Mouse (Mus musculus): ENCODE measurements around the gene Rps6ka5. TPM values are rescaled to one million over a fixed set of nuclear protein-coding genes. Genes with fewer than 3 reads are reported as not detected.

Rps6ka5 gene
- polyA plus RNA-seq, 1 experiment: 4.7 TPM

- DNase-seq: no peak
- Histone ChIP-seq H3K4me1 (replicated peaks; ENCODE audit: control insufficient read depth, insufficient read depth, low read length) (no peaks in the 10 kb centered on the region), H3K27me3 (ENCODE audit: control insufficient read depth, insufficient read depth, low read length) (no peaks in the 10 kb centered on the region), H3K36me3 (ENCODE audit: control insufficient read depth, insufficient read depth, low read length) (peaks cover 15% of the 10 kb centered on the region; the same call in 1 of the 2 replicates), H3K27ac (ENCODE audit: control insufficient read depth, insufficient read depth, low read length) (no peak overlapping the region), H3K4me3 (ENCODE audit: control insufficient read depth, insufficient read depth, low read length) (no peak overlapping the region)
- WGBS: 95% methylated on average over 3 of the region's 3 CpGs
- TF ChIP-seq POLR2A (IDR thresholded peaks at IDR 0.05; ENCODE audit: control insufficient read depth, extremely low read depth, insufficient read depth, low read length, poor library complexity) (no peak), CTCF (IDR thresholded peaks at IDR 0.05; ENCODE audit: borderline replicate concordance, control insufficient read depth, extremely low read depth, insufficient read depth, low read length, poor library complexity) (no peak)
Measured at GRCm38 (mm10) chr12:100567627-100568026, 159.2 kb downstream of the Rps6ka5 start.

DNA sequence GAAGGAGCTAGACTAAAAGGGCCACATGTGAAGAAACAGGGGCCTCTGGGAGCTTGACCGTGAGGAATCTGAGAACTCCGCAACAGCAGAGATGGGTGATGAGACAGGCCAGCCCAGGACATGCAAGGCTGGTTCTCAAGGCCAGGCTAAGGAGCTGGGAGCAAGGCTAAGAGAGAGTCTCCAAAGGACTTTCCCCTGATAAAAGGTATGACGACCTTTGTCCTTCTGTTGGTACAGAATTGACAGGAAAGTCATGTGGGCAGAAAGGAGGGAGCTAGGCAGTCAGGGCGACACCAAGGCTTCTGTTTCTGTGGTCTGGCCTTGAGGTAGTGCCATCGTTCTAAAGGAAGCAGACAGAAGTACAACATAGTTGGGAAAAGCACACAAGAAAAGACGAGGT lies 173.1 kb downstream of the Rps6ka5 start:
- Histone ChIP-seq H3K4me3 (ENCODE audit: control insufficient read depth, insufficient read depth, low read length) (no peak overlapping the region), H3K36me3 (ENCODE audit: control insufficient read depth, insufficient read depth, low read length) (peaks cover 28% of the 10 kb centered on the region), H3K4me1 (replicated peaks; ENCODE audit: control insufficient read depth, insufficient read depth, low read length) (no peaks in the 10 kb centered on the region), H3K27ac (ENCODE audit: control insufficient read depth, insufficient read depth, low read length) (no peak overlapping the region), H3K27me3 (ENCODE audit: control insufficient read depth, insufficient read depth, low read length) (no peaks in the 10 kb centered on the region; the same call in 1 of the 2 replicates)
- TF ChIP-seq CTCF (IDR thresholded peaks at IDR 0.05; ENCODE audit: borderline replicate concordance, control insufficient read depth, extremely low read depth, insufficient read depth, low read length, poor library complexity) (no peak), POLR2A (IDR thresholded peaks at IDR 0.05; ENCODE audit: control insufficient read depth, extremely low read depth, insufficient read depth, low read length, poor library complexity) (no peak)
- 96% methylated on average over 6 of the region's 6 CpGs for WGBS
- DNase-seq: no peak

DNA sequence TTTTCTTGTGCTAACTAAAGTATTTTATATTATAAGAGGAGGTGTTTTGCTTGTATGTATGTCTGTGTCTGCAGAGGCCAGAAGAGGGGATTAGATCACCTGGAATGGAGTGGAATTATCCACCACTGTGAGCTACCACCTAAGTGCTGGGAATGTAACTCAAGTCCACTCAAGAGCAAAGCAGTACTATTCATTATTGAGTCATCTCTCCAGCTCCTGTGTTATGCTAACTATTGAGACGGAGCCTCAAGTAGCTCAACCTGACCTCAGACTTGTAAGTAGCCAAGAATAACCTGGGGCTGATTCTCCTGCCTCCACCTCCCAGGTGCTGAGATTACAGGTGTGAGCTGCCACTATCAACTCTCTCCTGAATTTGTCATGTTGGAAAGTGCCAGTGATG lies 174.8 kb downstream of the Rps6ka5 start:
- Histone ChIP-seq H3K27me3 (ENCODE audit: control insufficient read depth, insufficient read depth, low read length) (no peaks in the 10 kb centered on the region; the same call in 1 of the 2 replicates), H3K4me3 (ENCODE audit: control insufficient read depth, insufficient read depth, low read length) (no peak overlapping the region), H3K4me1 (replicated peaks; ENCODE audit: control insufficient read depth, insufficient read depth, low read length) (no peaks in the 10 kb centered on the region), H3K36me3 (ENCODE audit: control insufficient read depth, insufficient read depth, low read length) (peaks cover 20% of the 10 kb centered on the region), H3K27ac (ENCODE audit: control insufficient read depth, insufficient read depth, low read length) (no peak overlapping the region)
- 100% methylated on average over 1 of the region's 1 CpGs for WGBS
- TF ChIP-seq POLR2A (IDR thresholded peaks at IDR 0.05; ENCODE audit: control insufficient read depth, extremely low read depth, insufficient read depth, low read length, poor library complexity) (no peak), CTCF (IDR thresholded peaks at IDR 0.05; ENCODE audit: borderline replicate concordance, control insufficient read depth, extremely low read depth, insufficient read depth, low read length, poor library complexity) (no peak)
- DNase-seq: no peak

DNA sequence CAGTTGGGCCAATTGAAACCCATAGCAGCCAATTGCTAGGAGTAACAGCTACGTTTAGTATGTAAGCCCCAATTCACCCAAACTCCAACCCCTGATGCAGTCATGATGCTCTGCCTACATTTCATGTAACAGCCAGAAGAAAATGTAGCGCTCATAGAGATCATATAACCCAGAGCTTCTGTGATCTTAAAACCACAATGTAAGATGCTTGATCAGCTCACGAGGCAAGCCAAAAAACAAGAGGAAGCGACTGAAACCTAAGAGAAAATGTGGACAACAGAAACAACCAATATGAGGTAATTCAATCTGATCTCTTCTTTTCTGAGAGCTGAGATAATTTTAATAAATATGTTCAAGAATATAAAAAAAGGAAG lies 182.6 kb downstream of the Rps6ka5 start:
- Histone ChIP-seq H3K36me3 (ENCODE audit: control insufficient read depth, insufficient read depth, low read length) (no peaks in the 10 kb centered on the region), H3K27ac (ENCODE audit: control insufficient read depth, insufficient read depth, low read length) (no peak overlapping the region), H3K4me1 (replicated peaks; ENCODE audit: control insufficient read depth, insufficient read depth, low read length) (peaks cover 5% of the 10 kb centered on the region), H3K27me3 (ENCODE audit: control insufficient read depth, insufficient read depth, low read length) (no peaks in the 10 kb centered on the region), H3K4me3 (ENCODE audit: control insufficient read depth, insufficient read depth, low read length) (no peak overlapping the region)
- no peak for DNase-seq
- 17% methylated on average over 4 of the region's 4 CpGs for WGBS
- TF ChIP-seq CTCF (IDR thresholded peaks at IDR 0.05; ENCODE audit: borderline replicate concordance, control insufficient read depth, extremely low read depth, insufficient read depth, low read length, poor library complexity): no peak
- no peak for TF ChIP-seq POLR2A (IDR thresholded peaks at IDR 0.05; ENCODE audit: control insufficient read depth, extremely low read depth, insufficient read depth, low read length, poor library complexity)

DNA sequence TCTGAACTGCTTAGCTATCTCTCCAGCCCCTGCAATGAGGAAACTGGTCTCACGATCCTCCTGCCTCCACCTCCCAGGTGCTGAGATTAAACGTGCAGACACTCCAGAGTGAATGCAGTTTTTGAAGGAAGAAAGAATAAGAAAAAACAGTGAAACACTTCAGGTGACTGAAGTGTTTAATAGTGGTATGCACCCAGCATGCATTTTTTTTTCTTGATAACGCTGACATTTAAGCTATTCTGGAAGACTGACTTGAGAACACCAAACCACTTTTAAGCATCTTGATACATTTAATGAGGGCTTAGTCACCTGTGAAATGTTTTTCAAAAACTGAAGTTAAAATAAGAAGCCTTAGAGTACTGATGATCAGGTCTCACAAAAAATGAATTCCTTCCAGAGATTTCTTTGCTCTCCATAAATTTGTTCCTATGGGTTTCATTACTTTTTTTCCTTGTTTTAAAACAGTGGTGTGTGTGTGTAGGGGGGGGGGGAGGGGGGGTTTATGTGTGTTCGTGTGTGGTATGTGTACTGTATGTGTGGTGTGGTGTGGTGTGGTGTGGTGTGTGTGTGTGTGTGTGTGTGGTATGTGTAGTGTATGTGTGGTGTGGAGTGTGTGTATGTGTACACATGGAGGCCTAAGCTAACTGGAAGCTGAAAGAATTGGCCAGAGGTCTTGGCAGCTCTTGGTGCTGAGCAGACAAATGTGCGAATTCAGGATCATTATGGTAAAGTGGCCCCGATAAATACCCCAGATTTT lies 183.2 kb downstream of the Rps6ka5 start:
- Histone ChIP-seq H3K27me3 (ENCODE audit: control insufficient read depth, insufficient read depth, low read length) (no peaks in the 10 kb centered on the region), H3K4me3 (ENCODE audit: control insufficient read depth, insufficient read depth, low read length) (no peak overlapping the region), H3K4me1 (replicated peaks; ENCODE audit: control insufficient read depth, insufficient read depth, low read length) (peaks cover 5% of the 10 kb centered on the region), H3K36me3 (ENCODE audit: control insufficient read depth, insufficient read depth, low read length) (no peaks in the 10 kb centered on the region), H3K27ac (ENCODE audit: control insufficient read depth, insufficient read depth, low read length) (no peak overlapping the region)
- no peak for DNase-seq
- no peak for TF ChIP-seq POLR2A (IDR thresholded peaks at IDR 0.05; ENCODE audit: control insufficient read depth, extremely low read depth, insufficient read depth, low read length, poor library complexity)
- TF ChIP-seq CTCF (IDR thresholded peaks at IDR 0.05; ENCODE audit: borderline replicate concordance, control insufficient read depth, extremely low read depth, insufficient read depth, low read length, poor library complexity): no peak
- WGBS: 83% methylated on average over 6 of the region's 6 CpGs

DNA sequence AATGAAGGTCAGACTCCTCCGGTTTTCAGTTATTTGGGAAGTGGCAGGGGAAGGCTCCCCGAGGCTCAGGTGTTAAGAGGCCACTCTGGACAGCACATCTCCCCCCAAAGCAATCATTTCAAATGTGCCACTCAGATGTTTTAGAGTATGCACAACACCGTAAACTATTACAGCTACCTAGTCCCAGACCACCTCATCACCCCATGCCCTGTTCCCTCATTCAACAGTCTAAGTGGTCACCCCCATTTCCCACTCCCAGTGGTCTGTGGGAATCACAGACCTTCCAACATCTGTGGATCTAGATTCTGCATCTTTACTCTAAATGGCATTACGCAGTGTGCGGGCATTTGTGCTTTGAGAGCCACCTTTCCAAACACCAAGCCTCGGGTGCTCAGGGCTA lies 184.3 kb downstream of the Rps6ka5 start:
- H3K4me3 ChIP-seq (ENCODE audit: control insufficient read depth, insufficient read depth, low read length): no peak overlapping the region
- no peaks in the 10 kb centered on the region for H3K36me3 ChIP-seq (ENCODE audit: control insufficient read depth, insufficient read depth, low read length)
- TF ChIP-seq POLR2A (IDR thresholded peaks at IDR 0.05; ENCODE audit: control insufficient read depth, extremely low read depth, insufficient read depth, low read length, poor library complexity) (no peak), CTCF (IDR thresholded peaks at IDR 0.05; ENCODE audit: borderline replicate concordance, control insufficient read depth, extremely low read depth, insufficient read depth, low read length, poor library complexity) (no peak)
- H3K27me3 ChIP-seq (ENCODE audit: control insufficient read depth, insufficient read depth, low read length): no peaks in the 10 kb centered on the region
- WGBS: 97% methylated on average over 6 of the region's 6 CpGs
- peaks cover 9% of the 10 kb centered on the region for H3K4me1 ChIP-seq (replicated peaks; ENCODE audit: control insufficient read depth, insufficient read depth, low read length)
- DNase-seq: no peak
- no peak overlapping the region for H3K27ac ChIP-seq (ENCODE audit: control insufficient read depth, insufficient read depth, low read length)
